9 mouse cellular contexts compared by ENCODE assay signal in the genomic region with DNA sequence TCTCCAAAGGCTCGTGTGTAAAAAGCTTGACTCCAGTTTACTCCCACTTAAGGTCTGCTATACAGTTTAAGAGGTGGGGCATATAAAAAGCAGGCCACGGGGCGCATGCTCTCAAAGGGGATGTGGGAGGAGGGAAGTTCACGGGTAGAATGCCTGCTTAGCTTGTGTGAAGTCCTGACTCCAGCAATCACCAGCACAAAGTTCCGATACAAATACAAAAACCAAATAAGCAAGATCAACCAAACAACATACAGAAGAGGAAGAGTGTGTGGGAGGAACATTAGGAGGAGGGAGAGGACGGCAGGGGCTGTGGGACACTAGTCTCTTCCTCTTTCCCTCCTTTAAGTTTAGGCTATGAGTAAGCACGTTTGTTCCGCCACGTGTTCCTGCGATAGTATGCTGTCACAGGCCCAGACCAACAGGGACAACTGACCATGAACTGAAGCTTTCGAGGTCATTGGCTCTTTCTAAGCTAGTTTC. TPM values are rescaled to one million over a fixed set of nuclear protein-coding genes. Genes with fewer than 3 reads are reported as not detected.
DNase-seq lines count a peak whose midpoint lies in the region; ATAC-seq lines count a peak whose summit lies in the region.
"Had no signal": no experiment of that assay in that cellular context is flagged by ENCODE, and none has a peak within 500 bp of the region (broad histone marks: within the 10 kb centered on the region; RNA-seq: fewer than 3 reads in every experiment).

No protein-coding gene starts in this region.

- 42% methylated on average over 11 of the region's 11 CpGs for WGBS in limb, embryonic 15.5 days

- H3K9ac ChIP-seq in limb, embryonic 15.5 days = no peak overlapping the region
- H3K9ac ChIP-seq: forebrain, postnatal 0 days had no signal

- H3K4me2 ChIP-seq in limb, embryonic 15.5 days = peak overlapping the region; percentile 41

- peak overlapping the region; percentile 29 for H3K4me3 ChIP-seq in limb, embryonic 15.5 days

- peak; percentile 51 for ATAC-seq in activated CD4-positive, CD25-positive, alpha-beta regulatory T cell, adult 4 months
- ATAC-seq in limb, embryonic 15.5 days (ENCODE audit: insufficient number of reproducible peaks, low FRiP score, low TSS enrichment, low read depth) = 0 out of 2 replicates have a peak, but pooled peaks have one; percentile 52
- ATAC-seq in erythroblast, adult 5-6 weeks (replicated peaks; ENCODE audit: low FRiP score, poor library complexity, severe bottlenecking) = no peak
- ATAC-seq: forebrain, postnatal 0 days had no signal

- no peaks in the 10 kb centered on the region for H3K27me3 ChIP-seq in limb, embryonic 15.5 days

- H3K36me3 ChIP-seq in limb, embryonic 15.5 days = no peaks in the 10 kb centered on the region

- H3K4me1 ChIP-seq in limb, embryonic 15.5 days = peaks cover 9% of the 10 kb centered on the region; the same call in 1 of the 2 replicates

- no peaks in the 10 kb centered on the region for H3K9me3 ChIP-seq in limb, embryonic 15.5 days

- H3K27ac ChIP-seq in limb, embryonic 15.5 days = no peak overlapping the region

- peak; percentile 30 to 40 for DNase-seq in kidney, postnatal 4 days
- no peak for DNase-seq in kidney, postnatal 36 days
- peak; percentile 61 for DNase-seq in CD4-positive helper T cell, adult 2 months (ENCODE audit: low read depth, low spot score)
- no peak for DNase-seq in retina, embryonic 14.5 days (ENCODE audit: low spot score)
- DNase-seq in adrenal gland, postnatal 36 days = no peak
- DNase-seq: forebrain, postnatal 0 days had no signal

RNA-seq across cellular contexts. Expression of a gene that starts 12.9 kb away (rescaled TPM):
- polyA plus RNA-seq in activated CD4-positive, CD25-positive, alpha-beta regulatory T cell, adult 4 months (2017; shearing (Covaris generic)) = 10 to 100 TPM; 77.2 to 84.4 TPM
- polyA plus RNA-seq in limb, embryonic 15.5 days (2015; fragmentation: Nextera tagmentation; extraction: Ambion mirVana) = 20.6 and 24.3 TPM in 2 replicates
- total RNA-seq in adrenal gland, postnatal 36 days (2021) = 100 to 1,000 TPM in 1 of 2 experiments, 10 to 100 TPM in 1; 80.4 to 106 TPM
- 14.0 and 20.9 TPM in 2 replicates for total RNA-seq in erythroblast, adult 5-6 weeks (2015; ENCODE audit: low replicate concordance)
- 4.7 and 7.8 TPM in 2 replicates for total RNA-seq in erythroblast, adult 5-6 weeks (2017; ENCODE audit: low replicate concordance)

RNA-seq across cellular contexts. Expression of a gene that starts 32.4 kb away (rescaled TPM):
- polyA plus RNA-seq in activated CD4-positive, CD25-positive, alpha-beta regulatory T cell, adult 4 months (2017; shearing (Covaris generic)) = 10 to 100 TPM; 17.4 to 20.5 TPM
- polyA plus RNA-seq in limb, embryonic 15.5 days (2015; fragmentation: Nextera tagmentation; extraction: Ambion mirVana) = 18.9 and 19.0 TPM in 2 replicates
- total RNA-seq in adrenal gland, postnatal 36 days (2021) = 10 to 100 TPM; 21.1 to 22.8 TPM
- total RNA-seq in erythroblast, adult 5-6 weeks (2015; ENCODE audit: low replicate concordance) = 5.0 and 7.1 TPM in 2 replicates
- total RNA-seq in erythroblast, adult 5-6 weeks (2017; ENCODE audit: low replicate concordance) = 6.8 and 15.6 TPM in 2 replicates

Comparison
In these comparisons a context has a peak if more than half of its experiments do, and no peak if none do; other contexts are left out.
1. DNase-seq: peak in kidney, postnatal 4 days (2 of 2) and CD4-positive helper T cell, adult 2 months (single experiment); none in kidney, postnatal 36 days (0 of 2), retina, embryonic 14.5 days (single experiment) and adrenal gland, postnatal 36 days (0 of 2).